Mouse (Mus musculus) bone marrow macrophage, adult 2 months (primary cell): ENCODE data around the gene Snrk.

Experiments
- CTCF ChIP-seq: IDR thresholded peaks from 2 replicates; pipeline ENCODE4 v1.5.1; 2012; ENCODE audit warnings: low read depth, mild to moderate bottlenecking, low read length, moderate library complexity
- POLR2A ChIP-seq: IDR thresholded peaks from 2 replicates; pipeline ENCODE4 v1.6.1; 2012; ENCODE audit warnings: mild to moderate bottlenecking, low read depth, low read length, borderline replicate concordance

DNA sequence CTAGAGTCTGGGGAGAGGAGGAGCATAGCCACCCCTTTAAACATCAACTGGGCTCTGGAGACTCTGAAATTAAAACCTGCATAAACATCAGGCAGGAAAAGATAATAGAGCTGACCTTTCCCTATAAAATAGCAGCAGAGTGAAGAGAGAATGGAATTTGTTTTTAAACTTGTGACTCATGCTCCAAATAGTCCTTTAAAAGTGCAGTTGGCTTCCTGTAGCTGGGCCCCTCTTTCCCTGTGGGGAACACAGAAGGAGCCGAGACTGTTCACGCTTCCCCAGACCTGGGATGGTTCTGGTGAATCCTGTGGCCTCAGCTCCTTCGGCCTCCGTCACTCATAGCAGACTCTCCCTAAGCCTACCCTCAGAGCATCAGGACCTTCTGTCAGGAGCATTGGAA, 61.4 kb downstream of the Snrk start:
- TF ChIP-seq POLR2A (no peak), CTCF (no peak)
